Mouse (Mus musculus): ENCODE results near the gene Diaph3.
A peak's percentile ranks its signal among the peaks of the same experiment; 100 is the strongest.
"Not testable (repeated sequence)": the region's sequence is repeated elsewhere in the genome, so short reads cannot be mapped to it uniquely, and the experiment has no call there.

Gene Diaph3

GRCm38 (mm10) chr14:87140963-87141486, at the start of gene Diaph3:
Gene Diaph3, minus strand, starts transcription at chr14:87141235.
- peak; percentile 99 for DNase-seq (ENCODE audit: low spot score)

- DNase-seq (ENCODE audit: low spot score), result no peak
These were observed 49.6 kb upstream of the Diaph3 start for GRCm38 (mm10) chr14:87190685-87191084.

- DNase-seq (ENCODE audit: low spot score), result no peak
These were observed 30.5 kb upstream of the Diaph3 start for GRCm38 (mm10) chr14:87171577-87171976.

GRCm38 (mm10) chr14:87169151-87169550, 28.1 kb upstream of the Diaph3 start:
- DNase-seq (ENCODE audit: low spot score), result no peak

- no peak for DNase-seq (ENCODE audit: low spot score)
These were observed 14.7 kb upstream of the Diaph3 start for GRCm38 (mm10) chr14:87155621-87156238.

- DNase-seq (ENCODE audit: low spot score), result no peak
These were observed 8.6 kb upstream of the Diaph3 start for GRCm38 (mm10) chr14:87149684-87150083.

GRCm38 (mm10) chr14:87146704-87147103, 5.7 kb upstream of the Diaph3 start:
- DNase-seq (ENCODE audit: low spot score), result no peak

GRCm38 (mm10) chr14:87145351-87145750, 4.3 kb upstream of the Diaph3 start:
- DNase-seq (ENCODE audit: low spot score), result no peak

- no peak for DNase-seq (ENCODE audit: low spot score)
These were observed 742 bp upstream of the Diaph3 start for GRCm38 (mm10) chr14:87141777-87142176.

GRCm38 (mm10) chr14:87140327-87140962, 590 bp downstream of the Diaph3 start:
- DNase-seq (ENCODE audit: low spot score), result peak; percentile 73

GRCm38 (mm10) chr14:87126076-87126639, 14.9 kb downstream of the Diaph3 start:
- DNase-seq (ENCODE audit: low spot score), result no peak

- no peak for DNase-seq (ENCODE audit: low spot score)
These were observed 15.5 kb downstream of the Diaph3 start for GRCm38 (mm10) chr14:87125492-87125891.

- DNase-seq (ENCODE audit: low spot score), result no peak
These were observed 17.9 kb downstream of the Diaph3 start for GRCm38 (mm10) chr14:87123091-87123490.

GRCm38 (mm10) chr14:87121868-87122267, 19.2 kb downstream of the Diaph3 start:
- DNase-seq (ENCODE audit: low spot score), result no peak

- no peak for DNase-seq (ENCODE audit: low spot score)
These were observed 30.4 kb downstream of the Diaph3 start for GRCm38 (mm10) chr14:87110634-87111033.

GRCm38 (mm10) chr14:87099380-87100088, 41.5 kb downstream of the Diaph3 start:
- DNase-seq (ENCODE audit: low spot score), result no peak

GRCm38 (mm10) chr14:87098093-87098492, 42.9 kb downstream of the Diaph3 start:
- no peak for DNase-seq (ENCODE audit: low spot score)

- no peak for DNase-seq (ENCODE audit: low spot score)
These were observed 49.5 kb downstream of the Diaph3 start for GRCm38 (mm10) chr14:87091522-87091921.

GRCm38 (mm10) chr14:87091108-87091507, 49.9 kb downstream of the Diaph3 start:
- no peak for DNase-seq (ENCODE audit: low spot score)

GRCm38 (mm10) chr14:87088928-87089327, 52.1 kb downstream of the Diaph3 start:
- DNase-seq (ENCODE audit: low spot score), result no peak

GRCm38 (mm10) chr14:87088456-87088855, 52.6 kb downstream of the Diaph3 start:
- no peak for DNase-seq (ENCODE audit: low spot score)

GRCm38 (mm10) chr14:87087996-87088395, 53.0 kb downstream of the Diaph3 start:
- DNase-seq (ENCODE audit: low spot score), result no peak

GRCm38 (mm10) chr14:87084906-87085305, 56.1 kb downstream of the Diaph3 start:
- DNase-seq (ENCODE audit: low spot score), result not testable (repeated sequence)
